Mouse (Mus musculus): ENCODE results near the gene 1700013G24Rik. TPM values are rescaled to one million over a fixed set of nuclear protein-coding genes. Genes with fewer than 3 reads are reported as not detected.

1700013G24Rik gene
- polyA plus RNA-seq, 1 experiment from 2014 or later: not detected

GRCm38 (mm10) chr4:137503509-137503971 lies 50.5 kb downstream of the 1700013G24Rik start:
- no peak for ATAC-seq
- H3K9me3 ChIP-seq: no peaks in the 10 kb centered on the region
- no peaks in the 10 kb centered on the region for H3K4me1 ChIP-seq (replicated peaks)
- no peaks in the 10 kb centered on the region for H3K27me3 ChIP-seq
- H3K9ac ChIP-seq (replicated peaks): no peak overlapping the region
- H3K4me3 ChIP-seq (replicated peaks): no peak overlapping the region
- H3K4me2 ChIP-seq (replicated peaks): no peak overlapping the region
- H3K36me3 ChIP-seq: no peaks in the 10 kb centered on the region
- no peak overlapping the region for H3K27ac ChIP-seq
- whole genome bisulfite sequencing: 84% methylated on average over 6 of the region's 6 CpGs

Other genes starting within 250 kb of the 1700013G24Rik start
- gene Wnt4, start 175.8 kb upstream of the 1700013G24Rik start, polyA plus RNA-seq (2015; fragmentation: Nextera tagmentation; extraction: Ambion mirVana): 0.59 and 1.4 TPM in 2 replicates
- gene Cdc42, start 95.6 kb upstream of the 1700013G24Rik start, polyA plus RNA-seq (2015; fragmentation: Nextera tagmentation; extraction: Ambion mirVana): 749 and 804 TPM in 2 replicates
- not detected in 2 replicates for gene Cela3a, start 43.5 kb upstream of the 1700013G24Rik start, polyA plus RNA-seq (2015; fragmentation: Nextera tagmentation; extraction: Ambion mirVana)
- gene Cela3b, start 22.7 kb upstream of the 1700013G24Rik start, polyA plus RNA-seq (2015; fragmentation: Nextera tagmentation; extraction: Ambion mirVana): not detected in 2 replicates
- gene Hspg2, start 15.5 kb downstream of the 1700013G24Rik start, polyA plus RNA-seq (2015; fragmentation: Nextera tagmentation; extraction: Ambion mirVana): 4.2 and 5.0 TPM in 2 replicates
- 0.58 TPM in 1 of 2 replicates, not detected in the other for gene Ldlrad2, start 121.3 kb downstream of the 1700013G24Rik start, polyA plus RNA-seq (2015; fragmentation: Nextera tagmentation; extraction: Ambion mirVana)
- 71.7 and 72.9 TPM in 2 replicates for gene Usp48, start 140.5 kb downstream of the 1700013G24Rik start, polyA plus RNA-seq (2015; fragmentation: Nextera tagmentation; extraction: Ambion mirVana)
- 28.5 and 30.4 TPM in 2 replicates for gene Rap1gap, start 211.4 kb downstream of the 1700013G24Rik start, polyA plus RNA-seq (2015; fragmentation: Nextera tagmentation; extraction: Ambion mirVana)

Data from midbrain, embryonic 13.5 days (tissue).